Mouse (Mus musculus): ENCODE data around the gene Phox2b.

Phox2b gene

DNA sequence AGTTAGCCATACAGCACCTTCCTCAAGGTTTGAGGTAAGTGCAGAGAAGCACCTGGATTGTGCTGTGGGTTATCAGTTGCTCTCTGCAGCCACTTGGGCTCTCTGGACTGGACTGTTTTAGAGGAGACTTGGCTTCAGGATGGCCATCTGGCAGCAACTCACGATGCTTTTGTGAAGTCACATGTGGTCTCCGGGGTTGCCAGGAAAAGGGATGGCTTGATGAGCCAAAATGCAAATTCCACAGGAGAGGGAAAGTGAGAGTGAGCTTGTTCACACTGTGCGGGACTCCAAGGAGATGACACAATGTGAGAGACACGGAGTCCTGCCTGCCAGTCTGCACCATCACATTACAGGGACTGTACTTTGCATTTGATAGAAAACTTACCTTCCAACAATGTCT lies 7.3 kb downstream of the Phox2b start:
- DNase-seq (ENCODE audit: low spot score in 2 of 2), result no peak

DNA sequence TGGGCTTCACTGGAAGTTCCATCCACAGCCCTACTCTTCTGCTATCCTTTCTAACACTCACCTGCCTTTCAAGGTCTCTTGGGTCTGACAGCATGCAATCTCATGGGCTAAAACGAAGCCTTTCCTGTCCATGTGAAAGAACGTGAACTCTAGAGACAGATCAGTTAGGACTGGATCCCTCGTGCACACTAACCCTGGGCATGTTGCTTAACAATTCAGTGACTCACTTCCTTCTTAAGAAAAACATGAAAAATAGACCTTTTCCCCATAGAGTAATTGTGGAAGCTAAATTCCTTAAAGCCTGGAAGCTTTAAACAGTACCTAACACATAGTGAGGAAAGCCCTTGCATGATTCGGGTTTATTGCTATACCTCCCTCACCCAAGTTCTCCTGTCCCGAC lies 8.2 kb downstream of the Phox2b start:
- DNase-seq (ENCODE audit: low spot score in 2 of 2), result no peak

DNA sequence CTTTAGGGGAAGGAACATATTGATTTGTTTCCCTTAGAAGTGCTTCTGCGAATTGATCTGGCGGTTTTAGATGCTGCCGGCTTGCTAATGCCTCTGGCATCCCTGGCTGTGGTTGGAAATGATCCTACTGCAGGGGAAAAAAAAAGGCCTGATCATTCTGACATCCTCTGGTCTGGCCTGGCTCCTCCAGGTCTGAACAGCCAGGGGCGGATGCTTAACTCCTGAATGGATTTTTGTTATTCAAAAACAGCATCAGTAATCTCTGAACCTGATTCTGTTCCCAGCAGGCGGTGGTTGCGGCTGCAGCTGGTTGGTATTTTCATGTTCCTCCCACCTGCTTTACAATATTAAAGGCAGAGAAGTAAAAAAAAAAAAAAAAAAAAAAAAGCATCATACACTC lies 16.0 kb downstream of the Phox2b start:
- DNase-seq (ENCODE audit: low spot score in 2 of 2), result no peak

GRCm38 (mm10) chr5:67063596-67063995 lies 35.5 kb downstream of the Phox2b start:
- DNase-seq (ENCODE audit: low spot score in 2 of 2), result no peak

DNA sequence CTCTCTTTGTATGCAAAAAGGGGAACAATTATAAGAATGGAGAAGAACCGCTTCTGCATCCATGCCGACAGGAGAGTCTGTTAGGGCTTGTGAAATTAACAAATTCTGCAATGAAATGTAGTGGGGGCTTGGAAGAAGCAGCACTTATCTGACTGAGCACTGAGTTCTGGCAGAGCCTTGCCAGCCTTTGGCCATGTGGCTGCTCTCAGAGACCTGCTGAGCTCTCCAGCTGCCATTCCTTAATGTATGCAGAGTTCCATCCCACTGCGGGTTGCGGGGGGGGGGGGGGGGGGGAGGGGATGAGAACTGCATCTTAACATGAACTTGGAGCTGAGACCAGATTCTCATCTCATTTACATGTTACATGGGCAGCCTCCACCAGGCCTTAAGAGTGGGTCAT lies 38.6 kb downstream of the Phox2b start:
- DNase-seq (ENCODE audit: low spot score in 2 of 2), result no peak

GRCm38 (mm10) chr5:67057803-67058202 lies 41.3 kb downstream of the Phox2b start:
- DNase-seq (ENCODE audit: low spot score in 2 of 2), result no peak

GRCm38 (mm10) chr5:67048003-67048402 lies 51.1 kb downstream of the Phox2b start:
- DNase-seq (ENCODE audit: low spot score in 2 of 2), result no peak

Data from natural killer cell, adult 2 months (primary cell).